Mouse (Mus musculus) hindbrain, postnatal 0 days (tissue): ENCODE results near the gene Gja5. TPM values are rescaled to one million over a fixed set of nuclear protein-coding genes. Genes with fewer than 3 reads are reported as not detected.

ENCODE experiments used
- ATAC-seq: fragments of 200-750 bp; cut with Nextera tagmentation; 2 replicates; pipeline ENCODE4 v1.8.0; 2017; ENCODE audit warnings: mild to moderate bottlenecking, moderate TSS enrichment, moderate library complexity
- DNase-seq: peaks from one replicate; pipeline ENCODE4 v3.0.0-alpha.2; 2015; ENCODE audit warnings: low spot score
- H3K27ac ChIP-seq: fragments of 300-500 bp; sonication (generic); 2 replicates; pipeline ENCODE4 v1.5.1; 2014; ENCODE audit warnings: mild to moderate bottlenecking
- H3K27me3 ChIP-seq: fragments of 300-500 bp; sonication (generic); 2 replicates; pipeline ENCODE4 v1.6.1; 2014; ENCODE audit warnings: low read length, mixed read lengths; ENCODE audit not compliant: insufficient read depth
- H3K36me3 ChIP-seq: fragments of 300-500 bp; sonication (generic); 2 replicates; pipeline ENCODE4 v1.6.1; 2014; ENCODE audit warnings: low read length, mixed read lengths; ENCODE audit not compliant: insufficient read depth
- H3K4me1 ChIP-seq: fragments of 300-500 bp; sonication (generic); 2 replicates; pipeline ENCODE4 v1.6.1; 2014; ENCODE audit warnings: antibody characterized with exemption, low read length, mixed read lengths; ENCODE audit not compliant: insufficient read depth
- H3K4me2 ChIP-seq: fragments of 300-500 bp; sonication (generic); 2 replicates; pipeline ENCODE4 v1.6.1; 2014; ENCODE audit warnings: low read depth, mild to moderate bottlenecking, low read length, moderate library complexity, mixed read lengths
- H3K4me3 ChIP-seq: fragments of 300-500 bp; sonication (generic); 2 replicates; pipeline ENCODE4 v1.5.1; 2014; ENCODE audit warnings: low read length
- H3K9ac ChIP-seq: fragments of 300-500 bp; sonication (generic); replicated peaks from 2 replicates; pipeline ENCODE4 v1.6.1; 2014; ENCODE audit warnings: mild to moderate bottlenecking, low read length, moderate library complexity, mixed read lengths
- H3K9me3 ChIP-seq: fragments of 300-500 bp; sonication (generic); 2 replicates; pipeline ENCODE4 v1.6.1; 2016; ENCODE audit warnings: low read length, mixed read lengths
- CTCF ChIP-seq: IDR thresholded peaks from 2 replicates; pipeline ENCODE4 v1.5.1; 2016; ENCODE audit warnings: antibody characterized with exemption, control low read depth, low read depth
- WGBS: fragments of 180-500 bp; shearing (Covaris S2); extraction: QIAGEN DNeasy Blood & Tissue Kit; methylation state at CpG from one replicate; pipeline ENCODE4 v1.1.7; 2014; 5-methylcytosine and 5-hydroxymethylcytosine counted together
- polyA plus RNA-seq: library from polyadenylated mRNA; unstranded; fragments of >200 nt; fragmentation: Nextera tagmentation; extraction: Ambion mirVana; gene quantifications from 2 replicates; pipeline ENCODE4 v1.2.1, GENCODE M21; 2015
- total RNA-seq: library from RNA; depleted of rRNA; stranded (reverse); fragments of >200 nt; gene quantifications from 2 replicates; pipeline ENCODE4 v1.2.3, GENCODE M21; 2014; rRNA removed

The Gja5 gene
- total and polyA plus RNA-seq, 2 experiments from 2014 or later = 1.2 to 2.6 TPM

DNA sequence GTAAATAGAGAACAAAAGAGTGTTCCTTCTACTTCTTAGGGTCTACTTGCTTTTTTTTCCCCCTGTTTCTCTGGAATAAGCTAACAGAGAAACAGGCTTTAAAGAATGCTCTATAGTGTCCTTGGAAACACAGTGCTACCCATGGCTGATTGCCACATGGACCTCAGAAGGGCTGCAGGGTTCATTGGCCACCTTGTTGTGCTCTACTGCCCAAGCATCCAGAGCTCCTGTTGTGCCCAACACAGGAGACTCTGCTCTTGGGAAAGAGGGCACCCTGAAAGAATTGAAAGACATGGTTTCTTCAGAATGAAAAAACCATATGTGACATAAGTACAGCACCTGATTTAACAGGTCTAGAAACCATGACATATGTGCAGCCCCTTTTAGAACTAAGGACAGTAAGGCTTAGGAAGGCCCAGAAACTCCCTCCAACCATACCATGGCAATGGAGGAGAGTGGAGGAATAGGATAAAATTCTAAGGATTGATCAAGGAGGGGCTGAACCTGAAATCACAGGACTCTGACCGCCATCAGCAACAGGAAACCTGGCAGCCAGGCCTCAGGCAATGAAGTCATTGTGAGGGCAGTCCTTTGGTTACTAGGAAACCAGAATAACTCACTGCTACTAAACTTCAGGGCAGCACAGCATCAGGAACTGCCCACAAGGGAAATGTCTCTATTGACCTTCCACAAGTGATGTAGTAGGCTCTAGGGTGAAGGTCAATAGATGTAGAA lies 200.4 kb downstream of the Gja5 start:
- ATAC-seq = no peak
- Histone ChIP-seq H3K36me3 (no peaks in the 10 kb centered on the region), H3K27ac (no peak overlapping the region), H3K4me3 (no peak overlapping the region), H3K4me1 (peaks cover 4% of the 10 kb centered on the region; the same call in 1 of the 2 replicates), H3K9me3 (0 out of 2 replicates have a peak, but pooled peaks cover 3% of the 10 kb centered on the region), H3K27me3 (no peaks in the 10 kb centered on the region), H3K9ac (no peak overlapping the region), H3K4me2 (no peak overlapping the region)
- DNase-seq = no peak
- TF ChIP-seq CTCF = no peak
- WGBS = 61% methylated on average over 1 of the region's 1 CpGs

DNA sequence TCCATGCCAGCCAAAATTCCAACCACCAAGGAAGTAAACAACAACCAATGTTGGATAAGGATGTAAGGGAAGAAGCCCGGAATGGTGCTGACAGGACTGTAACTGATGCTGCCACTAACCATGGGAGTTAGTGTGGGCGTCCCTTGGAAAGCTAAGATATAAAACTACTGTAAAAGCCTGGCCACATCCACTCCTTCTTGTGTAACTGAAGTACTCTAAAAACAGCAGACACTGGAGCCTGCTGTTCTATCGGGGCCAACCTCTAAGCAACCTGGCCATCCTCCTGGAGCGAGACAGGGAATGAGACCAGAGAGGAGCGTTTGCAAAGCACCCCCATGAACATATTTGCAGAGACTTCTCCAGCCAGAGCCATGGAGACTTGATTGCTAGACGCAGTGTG lies 213.0 kb downstream of the Gja5 start:
- no peaks in the 10 kb centered on the region for H3K36me3 ChIP-seq
- no peak for ATAC-seq
- DNase-seq = no peak
- no peak overlapping the region for H3K9ac ChIP-seq
- H3K27ac ChIP-seq = no peak overlapping the region
- H3K9me3 ChIP-seq = no peaks in the 10 kb centered on the region
- no peak overlapping the region for H3K4me3 ChIP-seq
- H3K27me3 ChIP-seq = no peaks in the 10 kb centered on the region
- no peaks in the 10 kb centered on the region for H3K4me1 ChIP-seq
- WGBS = 91% methylated on average over 6 of the region's 6 CpGs
- no peak overlapping the region for H3K4me2 ChIP-seq
- TF ChIP-seq CTCF = no peak

DNA sequence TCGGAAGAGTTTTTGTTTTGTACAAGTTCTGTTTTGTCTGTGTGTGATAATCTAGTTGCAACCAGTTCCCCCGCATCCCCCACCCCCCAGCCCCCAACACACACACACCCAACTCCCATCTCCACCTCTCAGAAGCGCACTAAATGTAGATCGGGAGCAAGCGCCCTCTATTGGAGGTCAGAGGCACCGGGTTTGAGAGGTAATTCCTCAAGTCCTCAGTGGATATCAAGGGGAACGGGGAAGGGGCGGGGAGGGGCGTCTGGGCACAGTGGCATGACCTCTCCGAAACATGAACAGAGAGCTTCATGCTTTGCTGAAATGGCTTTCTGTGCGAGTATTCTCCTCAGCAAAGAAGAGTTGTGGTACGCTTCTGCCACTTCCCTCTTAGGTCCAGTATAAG lies 213.8 kb downstream of the Gja5 start:
- H3K9me3 ChIP-seq = no peaks in the 10 kb centered on the region
- H3K4me3 ChIP-seq = no peak overlapping the region
- H3K4me1 ChIP-seq = no peaks in the 10 kb centered on the region
- no peak overlapping the region for H3K4me2 ChIP-seq
- WGBS = 54% methylated on average over 12 of the region's 12 CpGs
- no peak for TF ChIP-seq CTCF
- no peak for DNase-seq
- H3K36me3 ChIP-seq = no peaks in the 10 kb centered on the region
- no peak overlapping the region for H3K27ac ChIP-seq
- no peak for ATAC-seq
- H3K27me3 ChIP-seq = no peaks in the 10 kb centered on the region
- no peak overlapping the region for H3K9ac ChIP-seq

DNA sequence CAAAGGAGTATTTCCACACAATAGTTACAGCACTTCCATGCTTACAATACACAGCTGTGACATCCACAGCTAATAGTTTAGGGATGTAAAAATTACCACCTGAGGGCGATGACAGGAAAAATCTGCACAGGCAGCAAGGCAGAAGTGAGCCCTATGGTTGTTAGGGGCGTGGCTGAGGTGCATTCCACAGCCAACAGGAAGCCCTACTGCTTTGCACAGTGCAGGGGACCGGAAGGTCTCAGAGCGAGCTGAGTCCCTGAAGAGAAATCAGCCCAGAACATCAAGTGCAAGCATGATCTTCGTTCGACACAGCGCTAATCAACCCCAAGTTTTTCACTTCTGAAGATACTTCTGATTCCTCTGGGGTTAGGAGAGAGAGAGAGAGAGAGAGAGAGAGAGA lies 219.7 kb downstream of the Gja5 start:
- no peak for DNase-seq
- H3K4me2 ChIP-seq = no peak overlapping the region
- no peaks in the 10 kb centered on the region for H3K27me3 ChIP-seq
- no peak overlapping the region for H3K27ac ChIP-seq
- ATAC-seq = no peak
- H3K9ac ChIP-seq = no peak overlapping the region
- no peaks in the 10 kb centered on the region for H3K36me3 ChIP-seq
- no peak overlapping the region for H3K4me3 ChIP-seq
- WGBS = 55% methylated on average over 7 of the region's 7 CpGs
- no peaks in the 10 kb centered on the region for H3K4me1 ChIP-seq
- TF ChIP-seq CTCF = no peak
- no peaks in the 10 kb centered on the region for H3K9me3 ChIP-seq

Other genes with a start within 250 kb of the Gja5 start
- 2.1 and 6.4 TPM in 2 replicates for gene Ankrd35, start 234.6 kb upstream of the Gja5 start, total RNA-seq
- gene Ankrd35, start 234.6 kb upstream of the Gja5 start, polyA plus RNA-seq = 2.8 and 3.0 TPM in 2 replicates
- gene Pias3, start 208.3 kb upstream of the Gja5 start, total RNA-seq = 37.5 and 46.1 TPM in 2 replicates
- 41.3 and 44.3 TPM in 2 replicates for gene Pias3, start 208.3 kb upstream of the Gja5 start, polyA plus RNA-seq
- gene Nudt17, start 196.1 kb upstream of the Gja5 start, total RNA-seq = 13.0 and 13.4 TPM in 2 replicates
- 17.6 and 17.8 TPM in 2 replicates for gene Nudt17, start 196.1 kb upstream of the Gja5 start, polyA plus RNA-seq
- 10.9 and 11.7 TPM in 2 replicates for gene Polr3c, start 177.1 kb upstream of the Gja5 start, total RNA-seq
- gene Polr3c, start 177.1 kb upstream of the Gja5 start, polyA plus RNA-seq = 26.3 and 29.1 TPM in 2 replicates
- 47.9 and 53.8 TPM in 2 replicates for gene Rnf115, start 177.0 kb upstream of the Gja5 start, total RNA-seq
- gene Rnf115, start 177.0 kb upstream of the Gja5 start, polyA plus RNA-seq = 76.6 and 81.2 TPM in 2 replicates
- gene Pdzk1, start 75.4 kb upstream of the Gja5 start, total RNA-seq = 0.05 TPM in 1 of 2 replicates, not detected in the other
- 0.24 TPM in 1 of 2 replicates, not detected in the other for gene Pdzk1, start 75.4 kb upstream of the Gja5 start, polyA plus RNA-seq
- not detected in 2 replicates for gene Cd160, start 75.3 kb upstream of the Gja5 start, total RNA-seq
- 0.06 and 0.13 TPM in 2 replicates for gene Cd160, start 75.3 kb upstream of the Gja5 start, polyA plus RNA-seq
- gene Gpr89, start 653 bp downstream of the Gja5 start, total RNA-seq = 20.4 and 40.3 TPM in 2 replicates
- gene Gpr89, start 653 bp downstream of the Gja5 start, polyA plus RNA-seq = 34.9 and 41.8 TPM in 2 replicates
- not detected in 2 replicates for gene Gja8, start 21.3 kb downstream of the Gja5 start, total RNA-seq
- gene Gja8, start 21.3 kb downstream of the Gja5 start, polyA plus RNA-seq = 0.04 and 0.05 TPM in 2 replicates